Mouse (Mus musculus): ENCODE results near the gene Gria1. TPM values are rescaled to one million over a fixed set of nuclear protein-coding genes. Genes with fewer than 3 reads are reported as not detected.

Gria1 gene
- polyA plus RNA-seq, 1 experiment from 2014 or later: 1.1 TPM

DNA sequence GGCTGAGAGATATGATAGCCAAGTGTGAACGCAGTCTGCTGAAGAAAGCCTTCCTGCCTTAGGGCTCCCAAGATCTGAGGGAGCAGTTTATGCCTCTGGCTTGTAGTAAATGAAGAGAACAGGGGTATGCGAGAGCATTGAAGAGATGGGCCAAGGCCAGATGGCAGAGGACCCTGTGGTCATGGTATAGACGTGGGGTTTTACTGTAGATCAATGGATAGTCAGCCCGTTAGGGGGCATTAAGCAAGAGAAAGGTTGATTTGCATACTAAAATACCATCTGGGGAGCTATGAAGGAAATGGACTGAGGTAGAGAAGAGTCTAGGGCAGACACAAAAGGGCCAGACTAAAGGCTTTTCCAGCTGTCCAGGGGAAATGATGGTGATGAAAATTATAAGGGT lies 237.7 kb downstream of the Gria1 start:
- DNase-seq (ENCODE audit: low spot score): no peak
- Histone ChIP-seq H3K4me2 (ENCODE audit: low read length) (no peak overlapping the region), H3K4me3 (ENCODE audit: low read depth, low read length) (no peak overlapping the region), H3K27me3 (replicated peaks; ENCODE audit: control insufficient read depth, insufficient read depth, low read length) (no peaks in the 10 kb centered on the region), H3K9ac (ENCODE audit: low read length) (no peak overlapping the region), H3K27ac (ENCODE audit: low read depth) (no peak overlapping the region), H3K9me3 (ENCODE audit: control insufficient read depth, low read length) (no peaks in the 10 kb centered on the region), H3K4me1 (replicated peaks; ENCODE audit: control insufficient read depth, insufficient read depth, low read length) (no peaks in the 10 kb centered on the region), H3K36me3 (ENCODE audit: control insufficient read depth, insufficient read depth, low read length) (no peaks in the 10 kb centered on the region)
- 78% methylated on average over 4 of the region's 4 CpGs for WGBS
- ATAC-seq (replicated peaks; ENCODE audit: low FRiP score, low TSS enrichment, low read depth): no peak

DNA sequence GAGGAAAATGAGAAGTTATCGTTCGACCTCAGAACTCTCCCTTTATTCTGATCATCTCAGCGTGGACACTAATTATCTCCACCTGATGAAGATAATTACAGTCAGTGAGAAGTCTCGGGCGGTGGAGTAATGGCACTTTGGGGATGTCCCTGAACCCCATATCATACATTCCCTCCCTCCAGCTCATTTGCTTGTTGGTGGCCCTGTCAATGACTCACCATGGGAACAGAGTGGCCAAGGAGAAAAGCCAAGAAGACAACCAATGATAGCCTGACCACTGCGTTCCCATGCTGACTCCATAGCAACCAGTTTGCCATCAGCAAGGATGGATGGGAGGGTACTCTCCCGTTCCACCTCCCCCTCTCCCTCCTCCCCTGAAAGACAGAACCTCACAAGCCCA lies 238.9 kb downstream of the Gria1 start:
- no peaks in the 10 kb centered on the region for H3K4me1 ChIP-seq (replicated peaks; ENCODE audit: control insufficient read depth, insufficient read depth, low read length)
- H3K27me3 ChIP-seq (replicated peaks; ENCODE audit: control insufficient read depth, insufficient read depth, low read length): no peaks in the 10 kb centered on the region
- ATAC-seq (replicated peaks; ENCODE audit: low FRiP score, low TSS enrichment, low read depth) (no peak), DNase-seq (ENCODE audit: low spot score) (no peak)
- no peak overlapping the region for H3K4me3 ChIP-seq (ENCODE audit: low read depth, low read length)
- H3K4me2 ChIP-seq (ENCODE audit: low read length): no peak overlapping the region
- no peaks in the 10 kb centered on the region for H3K36me3 ChIP-seq (ENCODE audit: control insufficient read depth, insufficient read depth, low read length)
- 84% methylated on average over 7 of the region's 7 CpGs for WGBS
- no peak overlapping the region for H3K9ac ChIP-seq (ENCODE audit: low read length)
- no peaks in the 10 kb centered on the region for H3K9me3 ChIP-seq (ENCODE audit: control insufficient read depth, low read length)
- H3K27ac ChIP-seq (ENCODE audit: low read depth): no peak overlapping the region

DNA sequence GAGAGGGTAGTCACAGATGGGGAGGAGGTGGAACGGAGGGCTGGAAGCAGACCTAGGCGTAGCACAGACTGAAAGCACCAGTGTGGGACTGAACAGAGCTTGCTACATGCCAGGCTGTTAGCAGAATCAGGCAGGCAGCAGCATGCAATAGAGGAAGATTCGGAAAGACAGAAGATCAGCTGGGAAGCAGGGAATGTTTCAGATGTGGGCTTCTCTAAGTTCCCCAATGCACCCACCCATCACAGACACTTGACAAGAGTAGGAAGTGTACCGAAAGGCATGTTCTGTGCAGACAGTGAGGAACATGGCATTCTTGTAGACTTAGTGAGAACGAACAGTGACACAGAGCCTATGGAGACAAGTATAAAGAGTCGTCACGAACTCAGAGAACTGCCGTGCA lies 260.5 kb downstream of the Gria1 start:
- H3K4me3 ChIP-seq (ENCODE audit: low read depth, low read length): no peak overlapping the region
- 90% methylated on average over 8 of the region's 8 CpGs for WGBS
- ATAC-seq (replicated peaks; ENCODE audit: low FRiP score, low TSS enrichment, low read depth): no peak
- H3K9ac ChIP-seq (ENCODE audit: low read length): no peak overlapping the region
- H3K9me3 ChIP-seq (ENCODE audit: control insufficient read depth, low read length): no peaks in the 10 kb centered on the region
- no peak overlapping the region for H3K4me2 ChIP-seq (ENCODE audit: low read length)
- no peaks in the 10 kb centered on the region for H3K27me3 ChIP-seq (replicated peaks; ENCODE audit: control insufficient read depth, insufficient read depth, low read length)
- H3K4me1 ChIP-seq (replicated peaks; ENCODE audit: control insufficient read depth, insufficient read depth, low read length): no peaks in the 10 kb centered on the region
- H3K36me3 ChIP-seq (ENCODE audit: control insufficient read depth, insufficient read depth, low read length): no peaks in the 10 kb centered on the region
- no peak overlapping the region for H3K27ac ChIP-seq (ENCODE audit: low read depth)
- no peak for DNase-seq (ENCODE audit: low spot score)

DNA sequence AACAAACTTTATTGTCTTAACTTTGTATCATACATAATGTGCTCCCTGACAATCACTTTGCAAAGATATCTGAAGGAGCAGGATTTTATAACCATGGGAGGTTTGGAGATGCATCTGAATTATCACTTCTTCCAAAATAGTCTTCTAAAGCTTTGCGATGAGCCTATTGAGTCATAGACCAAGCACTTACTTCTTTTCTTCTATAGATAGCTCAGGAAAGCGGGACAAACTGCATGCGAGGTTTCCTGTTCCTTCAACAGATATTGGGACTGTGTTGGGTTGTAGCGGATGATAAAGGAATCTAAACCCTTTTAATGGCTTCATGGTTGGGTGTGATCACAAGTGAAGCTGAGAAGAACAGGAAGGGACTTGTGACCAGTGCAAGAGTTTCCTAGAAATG lies 263.5 kb downstream of the Gria1 start:
- WGBS: 94% methylated on average over 4 of the region's 4 CpGs
- H3K27me3 ChIP-seq (replicated peaks; ENCODE audit: control insufficient read depth, insufficient read depth, low read length): no peaks in the 10 kb centered on the region
- no peak for ATAC-seq (replicated peaks; ENCODE audit: low FRiP score, low TSS enrichment, low read depth)
- H3K9me3 ChIP-seq (ENCODE audit: control insufficient read depth, low read length): no peaks in the 10 kb centered on the region
- DNase-seq (ENCODE audit: low spot score): no peak
- no peak overlapping the region for H3K4me3 ChIP-seq (ENCODE audit: low read depth, low read length)
- H3K36me3 ChIP-seq (ENCODE audit: control insufficient read depth, insufficient read depth, low read length): no peaks in the 10 kb centered on the region
- no peaks in the 10 kb centered on the region for H3K4me1 ChIP-seq (replicated peaks; ENCODE audit: control insufficient read depth, insufficient read depth, low read length)
- H3K27ac ChIP-seq (ENCODE audit: low read depth): no peak overlapping the region
- no peak overlapping the region for H3K9ac ChIP-seq (ENCODE audit: low read length)
- no peak overlapping the region for H3K4me2 ChIP-seq (ENCODE audit: low read length)

DNA sequence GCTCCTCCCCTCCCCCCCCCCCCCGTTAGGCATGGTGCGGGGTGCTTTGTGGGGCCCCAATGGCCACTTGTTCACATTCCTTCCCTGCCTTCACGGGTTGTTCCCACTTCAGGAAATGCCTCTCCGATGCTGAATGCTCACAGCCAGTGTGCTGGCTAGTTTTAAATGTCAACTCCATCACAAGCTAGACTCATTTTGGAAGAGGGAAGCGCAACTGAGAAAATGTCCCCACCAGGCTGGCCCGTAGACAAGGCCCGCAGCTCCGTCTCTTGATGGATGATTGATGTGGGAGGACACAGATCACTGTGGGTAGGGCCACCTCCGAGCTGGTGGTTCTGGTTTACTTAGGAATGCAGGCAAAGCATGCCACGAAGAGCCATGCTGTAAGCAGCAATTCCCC lies 266.9 kb downstream of the Gria1 start:
- Histone ChIP-seq H3K4me1 (replicated peaks; ENCODE audit: control insufficient read depth, insufficient read depth, low read length) (no peaks in the 10 kb centered on the region), H3K4me3 (ENCODE audit: low read depth, low read length) (no peak overlapping the region), H3K27me3 (replicated peaks; ENCODE audit: control insufficient read depth, insufficient read depth, low read length) (no peaks in the 10 kb centered on the region), H3K4me2 (ENCODE audit: low read length) (no peak overlapping the region), H3K9me3 (ENCODE audit: control insufficient read depth, low read length) (no peaks in the 10 kb centered on the region), H3K36me3 (ENCODE audit: control insufficient read depth, insufficient read depth, low read length) (no peaks in the 10 kb centered on the region), H3K9ac (ENCODE audit: low read length) (no peak overlapping the region), H3K27ac (ENCODE audit: low read depth) (no peak overlapping the region)
- DNase-seq (ENCODE audit: low spot score) (no peak), ATAC-seq (replicated peaks; ENCODE audit: low FRiP score, low TSS enrichment, low read depth) (no peak)
- 22% methylated on average over 9 of the region's 10 CpGs for WGBS

DNA sequence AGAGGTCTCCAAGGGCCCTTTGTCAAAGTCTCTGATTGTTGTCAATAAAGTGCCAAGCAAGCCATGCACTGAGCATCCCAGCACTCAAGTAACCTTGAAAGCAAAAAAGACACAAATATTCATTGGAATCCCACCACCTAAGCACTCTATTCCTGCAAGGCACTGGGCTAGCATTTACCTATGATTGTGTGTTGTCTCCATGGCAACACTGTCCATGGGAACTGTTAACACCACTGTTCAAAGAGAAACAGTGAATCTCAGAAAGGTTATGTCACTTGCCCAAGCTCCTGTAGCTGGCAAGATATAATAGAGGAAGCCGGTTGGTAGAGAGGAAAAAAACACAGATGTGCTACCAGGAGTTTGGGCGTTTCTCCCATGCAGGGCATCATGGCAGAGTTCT lies 274.9 kb downstream of the Gria1 start:
- H3K9ac ChIP-seq (ENCODE audit: low read length): no peak overlapping the region
- H3K9me3 ChIP-seq (ENCODE audit: control insufficient read depth, low read length): no peaks in the 10 kb centered on the region
- DNase-seq (ENCODE audit: low spot score): no peak
- H3K27me3 ChIP-seq (replicated peaks; ENCODE audit: control insufficient read depth, insufficient read depth, low read length): no peaks in the 10 kb centered on the region
- no peaks in the 10 kb centered on the region for H3K4me1 ChIP-seq (replicated peaks; ENCODE audit: control insufficient read depth, insufficient read depth, low read length)
- H3K27ac ChIP-seq (ENCODE audit: low read depth): no peak overlapping the region
- WGBS: 75% methylated on average over 2 of the region's 2 CpGs
- no peaks in the 10 kb centered on the region for H3K36me3 ChIP-seq (ENCODE audit: control insufficient read depth, insufficient read depth, low read length)
- H3K4me3 ChIP-seq (ENCODE audit: low read depth, low read length): no peak overlapping the region
- H3K4me2 ChIP-seq (ENCODE audit: low read length): no peak overlapping the region
- ATAC-seq (replicated peaks; ENCODE audit: low FRiP score, low TSS enrichment, low read depth): no peak

DNA sequence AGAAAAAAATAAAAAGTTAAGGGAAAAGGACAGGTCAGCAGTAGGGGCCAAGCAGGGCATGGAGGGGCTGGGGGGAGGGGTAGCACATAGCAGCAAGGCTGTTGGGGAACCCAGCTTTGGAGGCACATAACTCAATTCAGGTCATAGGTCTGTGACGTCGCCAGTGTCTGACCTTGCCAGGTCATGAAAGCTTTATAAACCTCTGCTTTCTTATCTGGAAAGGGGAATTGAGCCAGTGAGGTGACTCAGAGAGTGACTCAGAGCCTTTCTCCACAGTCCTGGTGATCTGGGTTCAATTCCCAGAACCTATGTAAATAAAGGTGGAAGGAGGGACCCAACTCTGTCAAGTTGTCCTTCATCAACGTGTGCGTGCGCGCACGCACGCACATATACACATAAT lies 286.2 kb downstream of the Gria1 start:
- ATAC-seq (replicated peaks; ENCODE audit: low FRiP score, low TSS enrichment, low read depth): no peak
- 85% methylated on average over 8 of the region's 8 CpGs for WGBS

DNA sequence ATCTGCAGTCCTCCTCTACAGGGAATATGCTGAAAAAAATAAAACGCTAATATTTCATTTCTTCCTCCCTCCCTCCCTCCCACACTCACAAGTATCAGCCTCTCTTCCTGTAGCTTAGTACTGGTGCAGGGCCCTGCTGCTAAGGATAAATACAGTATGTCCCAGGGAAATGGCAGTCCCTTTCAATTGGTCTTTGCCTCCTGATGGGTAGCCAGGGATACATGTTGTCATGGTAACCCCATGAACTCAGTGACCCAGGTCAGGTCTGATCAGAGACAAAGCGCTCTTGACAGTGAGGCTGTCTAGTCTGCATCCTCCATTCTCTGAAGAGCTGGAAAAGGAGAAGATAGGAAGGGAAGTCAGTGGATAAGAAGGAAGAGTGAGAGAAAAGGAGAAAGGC lies 287.1 kb downstream of the Gria1 start:
- Histone ChIP-seq H3K9ac (ENCODE audit: low read length) (no peak overlapping the region), H3K4me1 (replicated peaks; ENCODE audit: control insufficient read depth, insufficient read depth, low read length) (no peaks in the 10 kb centered on the region), H3K4me2 (ENCODE audit: low read length) (no peak overlapping the region), H3K27ac (ENCODE audit: low read depth) (no peak overlapping the region), H3K36me3 (ENCODE audit: control insufficient read depth, insufficient read depth, low read length) (no peaks in the 10 kb centered on the region), H3K9me3 (ENCODE audit: control insufficient read depth, low read length) (no peaks in the 10 kb centered on the region), H3K4me3 (ENCODE audit: low read depth, low read length) (no peak overlapping the region), H3K27me3 (replicated peaks; ENCODE audit: control insufficient read depth, insufficient read depth, low read length) (no peaks in the 10 kb centered on the region)
- ATAC-seq (replicated peaks; ENCODE audit: low FRiP score, low TSS enrichment, low read depth) (no peak), DNase-seq (ENCODE audit: low spot score) (no peak)
- WGBS: 54% methylated on average over 2 of the region's 2 CpGs

More for the DNA sequence above, 286.2 kb downstream of the Gria1 start:
- Histone ChIP-seq H3K27ac (ENCODE audit: low read depth) (no peak overlapping the region), H3K36me3 (ENCODE audit: control insufficient read depth, insufficient read depth, low read length) (no peaks in the 10 kb centered on the region), H3K4me1 (replicated peaks; ENCODE audit: control insufficient read depth, insufficient read depth, low read length) (no peaks in the 10 kb centered on the region), H3K27me3 (replicated peaks; ENCODE audit: control insufficient read depth, insufficient read depth, low read length) (no peaks in the 10 kb centered on the region), H3K4me2 (ENCODE audit: low read length) (no peak overlapping the region), H3K9ac (ENCODE audit: low read length) (no peak overlapping the region), H3K9me3 (ENCODE audit: control insufficient read depth, low read length) (no peaks in the 10 kb centered on the region), H3K4me3 (ENCODE audit: low read depth, low read length) (no peak overlapping the region)
- no peak for DNase-seq (ENCODE audit: low spot score)

DNA sequence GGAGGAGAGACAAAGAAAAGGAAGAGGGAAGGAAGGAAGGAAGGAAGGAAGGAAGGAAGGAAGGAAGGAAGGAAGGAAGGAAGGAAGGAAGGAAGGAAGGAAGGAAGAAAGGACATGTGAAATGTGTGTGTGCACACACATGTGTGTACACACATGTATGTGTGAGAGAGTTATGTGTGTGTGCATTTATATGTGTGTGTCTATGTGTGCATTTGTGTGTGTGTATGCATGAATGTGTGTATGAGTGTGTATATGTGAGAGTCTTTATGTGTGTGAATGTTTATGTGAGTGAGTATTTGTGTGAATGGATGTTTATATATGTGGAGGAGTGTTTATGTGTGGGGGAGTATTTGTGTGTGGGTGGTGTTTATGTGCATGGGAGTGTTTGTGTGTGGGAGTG lies 287.5 kb downstream of the Gria1 start:
- no peaks in the 10 kb centered on the region for H3K27me3 ChIP-seq (replicated peaks; ENCODE audit: control insufficient read depth, insufficient read depth, low read length)
- no peak for ATAC-seq (replicated peaks; ENCODE audit: low FRiP score, low TSS enrichment, low read depth)
- H3K9me3 ChIP-seq (ENCODE audit: control insufficient read depth, low read length): no peaks in the 10 kb centered on the region
- H3K36me3 ChIP-seq (ENCODE audit: control insufficient read depth, insufficient read depth, low read length): no peaks in the 10 kb centered on the region
- no peak for DNase-seq (ENCODE audit: low spot score)
- no peak overlapping the region for H3K4me3 ChIP-seq (ENCODE audit: low read depth, low read length)
- no peak overlapping the region for H3K27ac ChIP-seq (ENCODE audit: low read depth)
- no peak overlapping the region for H3K4me2 ChIP-seq (ENCODE audit: low read length)
- no peaks in the 10 kb centered on the region for H3K4me1 ChIP-seq (replicated peaks; ENCODE audit: control insufficient read depth, insufficient read depth, low read length)
- H3K9ac ChIP-seq (ENCODE audit: low read length): no peak overlapping the region
